Mouse (Mus musculus) E14TG2a.4 (cell line): ENCODE measurements around the gene Yes1.

Source experiments
- CTCF ChIP-seq: conservative IDR thresholded peaks from 2 replicates; pipeline ENCODE4 v1.5.1; 2014; ENCODE audit warnings: low read length
- NANOG ChIP-seq: IDR thresholded peaks from 2 replicates; pipeline ENCODE4 v1.6.1; 2014; ENCODE audit warnings: borderline replicate concordance, low read length, mixed read lengths
- POU5F1 ChIP-seq: IDR thresholded peaks from 2 replicates; pipeline ENCODE4 v1.6.1; 2014; ENCODE audit warnings: low read length, borderline replicate concordance

DNA sequence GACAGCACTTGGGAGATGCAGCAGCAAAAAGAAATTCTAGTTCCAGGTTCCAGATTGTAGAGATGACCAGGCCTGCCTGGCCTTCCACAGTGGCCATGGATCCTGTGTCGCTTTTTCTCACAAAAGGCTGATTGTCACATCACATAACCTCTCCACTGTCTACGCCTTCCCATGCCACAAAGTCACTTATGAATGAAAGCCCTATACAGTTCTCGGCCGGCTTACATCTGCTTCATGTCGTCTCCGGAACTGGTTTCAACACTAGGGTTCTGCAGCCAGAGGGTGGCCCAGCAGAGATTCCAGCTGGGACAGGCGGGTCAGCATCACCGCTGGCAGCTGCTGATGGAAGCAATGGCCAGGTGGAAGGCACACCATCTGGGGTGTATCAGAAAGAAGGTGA lies 117.9 kb downstream of the Yes1 start:
- no peak for TF ChIP-seq CTCF
- TF ChIP-seq POU5F1, result no peak
- TF ChIP-seq NANOG, result no peak
